Mouse (Mus musculus) forelimb bud, embryonic 11.5 days (tissue): ENCODE measurements around the gene Arhgap23.
A peak's percentile ranks its signal among the peaks of the same experiment; 100 is the strongest.

ENCODE experiments used
- DNase-seq: peaks from one replicate; pipeline ENCODE4 v3.0.0-alpha.2; 2012; ENCODE audit warnings: low read depth, low spot score

Gene Arhgap23

GRCm38 (mm10) chr11:97502846-97503245 is 87.5 kb downstream of the Arhgap23 start:
- DNase-seq = no peak

GRCm38 (mm10) chr11:97505784-97506183 is 90.5 kb downstream of the Arhgap23 start:
- DNase-seq = no peak

GRCm38 (mm10) chr11:97506331-97506730 is 91.0 kb downstream of the Arhgap23 start:
- DNase-seq = no peak

- no peak for DNase-seq
These were observed 92.9 kb downstream of the Arhgap23 start for GRCm38 (mm10) chr11:97508198-97508597.

- no peak for DNase-seq
These were observed 93.7 kb downstream of the Arhgap23 start for GRCm38 (mm10) chr11:97509058-97509457.

GRCm38 (mm10) chr11:97509715-97510485 is 94.6 kb downstream of the Arhgap23 start:
- DNase-seq = no peak

- DNase-seq = peak; percentile 74
These were observed 95.8 kb downstream of the Arhgap23 start for GRCm38 (mm10) chr11:97510966-97511660.

GRCm38 (mm10) chr11:97511661-97512369 is 96.5 kb downstream of the Arhgap23 start:
- no peak for DNase-seq

- no peak for DNase-seq
These were observed 97.2 kb downstream of the Arhgap23 start for GRCm38 (mm10) chr11:97512511-97512910.

GRCm38 (mm10) chr11:97513066-97513465 is 97.7 kb downstream of the Arhgap23 start:
- DNase-seq = no peak

GRCm38 (mm10) chr11:97520541-97520940 is 105.2 kb downstream of the Arhgap23 start:
- no peak for DNase-seq

- no peak for DNase-seq
These were observed 106.6 kb downstream of the Arhgap23 start for GRCm38 (mm10) chr11:97521741-97522474.

GRCm38 (mm10) chr11:97523107-97523506 is 107.8 kb downstream of the Arhgap23 start:
- DNase-seq = no peak

GRCm38 (mm10) chr11:97523827-97524261 is 108.5 kb downstream of the Arhgap23 start:
- DNase-seq = peak; percentile 54

GRCm38 (mm10) chr11:97524306-97524705 is 109.0 kb downstream of the Arhgap23 start:
- DNase-seq = no peak

GRCm38 (mm10) chr11:97525313-97525712 is 110.0 kb downstream of the Arhgap23 start:
- no peak for DNase-seq

- no peak for DNase-seq
These were observed 113.0 kb downstream of the Arhgap23 start for GRCm38 (mm10) chr11:97528282-97528808.

GRCm38 (mm10) chr11:97530069-97530468 is 114.7 kb downstream of the Arhgap23 start:
- no peak for DNase-seq

GRCm38 (mm10) chr11:97530961-97531360 is 115.6 kb downstream of the Arhgap23 start:
- no peak for DNase-seq

- peak; percentile 84 for DNase-seq
These were observed 116.3 kb downstream of the Arhgap23 start for GRCm38 (mm10) chr11:97531381-97532260.
